Mouse (Mus musculus): Measurements from ENCODE around the gene Qdpr. TPM values are rescaled to one million over a fixed set of nuclear protein-coding genes. Genes with fewer than 3 reads are reported as not detected.
A peak's percentile ranks its signal among the peaks of the same experiment; 100 is the strongest.

Qdpr gene
- polyA plus RNA-seq, 1 experiment, result 62.4 TPM

- no peak overlapping the region for H3K4me3 ChIP-seq
- H3K79me2 ChIP-seq (ENCODE audit: control insufficient read depth, insufficient read depth), result no peaks in the 10 kb centered on the region
- H3K36me3 ChIP-seq (ENCODE audit: control insufficient read depth, insufficient read depth), result no peaks in the 10 kb centered on the region
- H3ac ChIP-seq (ENCODE audit: control insufficient read depth, insufficient read length), result no peak overlapping the region
- H3K27me3 ChIP-seq (ENCODE audit: control insufficient read depth, insufficient read depth, insufficient read length), result no peaks in the 10 kb centered on the region
- no peak for TF ChIP-seq E2F4 (IDR thresholded peaks at IDR 0.05; ENCODE audit: insufficient read depth)
- TF ChIP-seq USF1 (IDR thresholded peaks at IDR 0.05; ENCODE audit: low read depth), result no peak
- TF ChIP-seq TCF12 (IDR thresholded peaks at IDR 0.05; ENCODE audit: insufficient read depth, poor library complexity, severe bottlenecking), result no peak
- peak overlapping the region; percentile 3 for H3K4me2 ChIP-seq (ENCODE audit: low read depth)
Observed at GRCm38 (mm10) chr5:45476288-45476687, 26.3 kb upstream of the Qdpr start.

- no peak for TF ChIP-seq CEBPB (IDR thresholded peaks at IDR 0.05; ENCODE audit: insufficient read depth, poor library complexity, severe bottlenecking)
- TF ChIP-seq MYOD1 (IDR thresholded peaks at IDR 0.05; ENCODE audit: control insufficient read depth in 1 of 3, insufficient read length in 2 of 3, low read depth in 2 of 3), result no peak
- no peak for TF ChIP-seq USF1 (IDR thresholded peaks at IDR 0.05; ENCODE audit: low read depth)
- TF ChIP-seq E2F4 (IDR thresholded peaks at IDR 0.05; ENCODE audit: insufficient read depth), result no peak
- TF ChIP-seq REST (IDR thresholded peaks at IDR 0.05; ENCODE audit: insufficient read depth, insufficient read length), result no peak
- TF ChIP-seq MAX (IDR thresholded peaks at IDR 0.05; ENCODE audit: low read depth), result no peak
- no peak for TF ChIP-seq TCF3 (IDR thresholded peaks at IDR 0.05; ENCODE audit: insufficient read length, low read depth)
- no peak for TF ChIP-seq POLR2AphosphoS2 (IDR thresholded peaks at IDR 0.05; ENCODE audit: insufficient read length, low read depth)
- no peak for TF ChIP-seq MYOG (IDR thresholded peaks at IDR 0.05; ENCODE audit: control insufficient read depth in 1 of 3, insufficient read depth in 1 of 3, insufficient read length in 2 of 3, low read depth in 2 of 3)
- no peak for TF ChIP-seq SRF (IDR thresholded peaks at IDR 0.05; ENCODE audit: control insufficient read depth, insufficient read length, low read depth)
- no peak for TF ChIP-seq POLR2A (IDR thresholded peaks at IDR 0.05; ENCODE audit: insufficient read length, low read depth)
- H3ac ChIP-seq (ENCODE audit: control insufficient read depth, insufficient read length), result no peak overlapping the region
- H3K27me3 ChIP-seq (ENCODE audit: control insufficient read depth, insufficient read depth, insufficient read length), result no peaks in the 10 kb centered on the region
- H3K79me2 ChIP-seq (ENCODE audit: control insufficient read depth, insufficient read depth), result no peaks in the 10 kb centered on the region
- H3K4me3 ChIP-seq, result no peak overlapping the region
- no peaks in the 10 kb centered on the region for H3K36me3 ChIP-seq (ENCODE audit: control insufficient read depth, insufficient read depth)
- H3K4me2 ChIP-seq (ENCODE audit: low read depth), result no peak overlapping the region
Observed at GRCm38 (mm10) chr5:45475771-45476170, 25.7 kb upstream of the Qdpr start.

GRCm38 (mm10) chr5:45474758-45475157 is 24.7 kb upstream of the Qdpr start:
- Histone ChIP-seq H3K27me3 (ENCODE audit: control insufficient read depth, insufficient read depth, insufficient read length) (no peaks in the 10 kb centered on the region), H3ac (ENCODE audit: control insufficient read depth, insufficient read length) (no peak overlapping the region), H3K79me2 (ENCODE audit: control insufficient read depth, insufficient read depth) (no peaks in the 10 kb centered on the region), H3K36me3 (ENCODE audit: control insufficient read depth, insufficient read depth) (no peaks in the 10 kb centered on the region), H3K4me3 (no peak overlapping the region), H3K4me2 (ENCODE audit: low read depth) (no peak overlapping the region)
- TF ChIP-seq USF1 (IDR thresholded peaks at IDR 0.05; ENCODE audit: low read depth), result no peak
- TF ChIP-seq TCF3 (IDR thresholded peaks at IDR 0.05; ENCODE audit: insufficient read length, low read depth), result no peak
- no peak for TF ChIP-seq POLR2A (IDR thresholded peaks at IDR 0.05; ENCODE audit: insufficient read length, low read depth)
- TF ChIP-seq CEBPB (IDR thresholded peaks at IDR 0.05; ENCODE audit: insufficient read depth, poor library complexity, severe bottlenecking), result no peak

GRCm38 (mm10) chr5:45474215-45474614 is 24.2 kb upstream of the Qdpr start:
- Histone ChIP-seq H3K4me2 (ENCODE audit: low read depth) (peak overlapping the region; percentile 77), H3K4me3 (no peak overlapping the region), H3K27me3 (ENCODE audit: control insufficient read depth, insufficient read depth, insufficient read length) (no peaks in the 10 kb centered on the region), H3ac (ENCODE audit: control insufficient read depth, insufficient read length) (no peak overlapping the region), H3K36me3 (ENCODE audit: control insufficient read depth, insufficient read depth) (no peaks in the 10 kb centered on the region), H3K79me2 (ENCODE audit: control insufficient read depth, insufficient read depth) (no peaks in the 10 kb centered on the region)
- no peak for TF ChIP-seq MAX (IDR thresholded peaks at IDR 0.05; ENCODE audit: low read depth)
- TF ChIP-seq USF1 (IDR thresholded peaks at IDR 0.05; ENCODE audit: low read depth), result no peak
- no peak for TF ChIP-seq MYOD1 (IDR thresholded peaks at IDR 0.05; ENCODE audit: control insufficient read depth in 1 of 3, insufficient read length in 2 of 3, low read depth in 2 of 3)
- TF ChIP-seq MYOG (IDR thresholded peaks at IDR 0.05; ENCODE audit: control insufficient read depth in 1 of 3, insufficient read depth in 1 of 3, insufficient read length in 2 of 3, low read depth in 2 of 3), result no peak
- TF ChIP-seq SRF (IDR thresholded peaks at IDR 0.05; ENCODE audit: control insufficient read depth, insufficient read length, low read depth), result no peak
- TF ChIP-seq POLR2AphosphoS2 (IDR thresholded peaks at IDR 0.05; ENCODE audit: insufficient read length, low read depth), result no peak
- TF ChIP-seq POLR2A (IDR thresholded peaks at IDR 0.05; ENCODE audit: insufficient read length, low read depth), result no peak

- TF ChIP-seq SRF (IDR thresholded peaks at IDR 0.05; ENCODE audit: control insufficient read depth, insufficient read length, low read depth) (no peak), POLR2A (IDR thresholded peaks at IDR 0.05; ENCODE audit: insufficient read length, low read depth) (no peak), CEBPB (IDR thresholded peaks at IDR 0.05; ENCODE audit: insufficient read depth, poor library complexity, severe bottlenecking) (no peak), TCF3 (IDR thresholded peaks at IDR 0.05; ENCODE audit: insufficient read length, low read depth) (no peak), MYOD1 (IDR thresholded peaks at IDR 0.05; ENCODE audit: control insufficient read depth in 1 of 3, insufficient read length in 2 of 3, low read depth in 2 of 3) (no peak), MAX (IDR thresholded peaks at IDR 0.05; ENCODE audit: low read depth) (no peak), REST (IDR thresholded peaks at IDR 0.05; ENCODE audit: insufficient read depth, insufficient read length) (no peak), MYOG (IDR thresholded peaks at IDR 0.05; ENCODE audit: control insufficient read depth in 1 of 3, insufficient read depth in 1 of 3, insufficient read length in 2 of 3, low read depth in 2 of 3) (no peak), E2F4 (IDR thresholded peaks at IDR 0.05; ENCODE audit: insufficient read depth) (no peak), USF1 (IDR thresholded peaks at IDR 0.05; ENCODE audit: low read depth) (no peak), POLR2AphosphoS2 (IDR thresholded peaks at IDR 0.05; ENCODE audit: insufficient read length, low read depth) (no peak), TCF12 (IDR thresholded peaks at IDR 0.05; ENCODE audit: insufficient read depth, poor library complexity, severe bottlenecking) (no peak)
- Histone ChIP-seq H3K36me3 (ENCODE audit: control insufficient read depth, insufficient read depth) (no peaks in the 10 kb centered on the region), H3K79me2 (ENCODE audit: control insufficient read depth, insufficient read depth) (no peaks in the 10 kb centered on the region), H3ac (ENCODE audit: control insufficient read depth, insufficient read length) (no peak overlapping the region), H3K4me2 (ENCODE audit: low read depth) (peak overlapping the region; percentile 77), H3K4me3 (no peak overlapping the region), H3K27me3 (ENCODE audit: control insufficient read depth, insufficient read depth, insufficient read length) (no peaks in the 10 kb centered on the region)
Observed at GRCm38 (mm10) chr5:45473521-45473920, 23.5 kb upstream of the Qdpr start.
